Mouse (Mus musculus): Measurements from ENCODE around the gene Aloxe3. TPM values are rescaled to one million over a fixed set of nuclear protein-coding genes. Genes with fewer than 3 reads are reported as not detected.

The Aloxe3 gene
- 1.3 to 2.1 TPM (median 1.4 TPM) in 4 replicates for total RNA-seq (2023; ENCODE audit: inconsistent age)

DNA sequence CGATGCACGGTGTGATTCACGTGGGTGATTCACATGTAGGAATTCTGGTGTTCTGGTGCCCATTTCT lies at the start of gene Aloxe3:
Aloxe3 (plus strand) TSS at position 45 of the 67 bp plus-strand sequence.

DNA sequence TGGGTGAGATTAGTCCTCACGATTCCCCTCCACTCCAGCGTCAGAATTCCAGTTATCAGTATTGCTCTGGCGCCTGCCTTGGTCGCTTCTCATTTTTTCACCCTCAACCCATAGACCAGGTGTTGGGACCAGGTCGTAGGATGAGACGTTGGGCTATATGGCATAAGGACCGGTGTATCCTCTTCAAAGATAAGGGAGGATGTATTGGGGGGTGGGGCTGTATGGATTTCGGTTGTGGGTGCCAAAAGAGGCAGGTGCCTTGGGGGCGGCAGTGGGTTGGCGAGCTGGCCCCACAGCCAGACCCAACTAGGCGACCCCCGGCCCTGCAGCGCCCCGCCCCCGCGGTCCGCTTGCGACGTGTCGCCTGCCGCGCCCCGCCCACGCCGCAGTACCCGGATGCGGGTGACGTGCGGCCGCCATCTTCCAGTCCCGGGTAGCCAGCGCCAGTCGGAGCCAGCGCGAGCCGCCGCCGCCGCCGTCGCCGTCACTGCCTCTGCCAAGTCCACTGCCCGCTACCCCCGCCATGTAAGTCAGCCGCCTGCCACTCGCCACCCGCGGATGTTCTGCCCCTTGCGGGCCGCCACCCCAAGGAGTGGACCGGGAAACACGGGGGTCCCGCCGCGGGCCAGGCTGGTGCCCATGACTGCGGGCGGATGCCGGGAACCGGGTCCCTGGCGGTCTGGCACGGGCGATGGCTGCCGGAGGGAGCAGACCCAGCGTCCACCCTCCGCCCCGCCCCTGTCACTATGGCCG lies 37.4 kb upstream of the Aloxe3 start, which contains the start of gene Vamp2:
Vamp2 (plus strand) TSS at position 388 of the 753 bp plus-strand sequence.

DNA sequence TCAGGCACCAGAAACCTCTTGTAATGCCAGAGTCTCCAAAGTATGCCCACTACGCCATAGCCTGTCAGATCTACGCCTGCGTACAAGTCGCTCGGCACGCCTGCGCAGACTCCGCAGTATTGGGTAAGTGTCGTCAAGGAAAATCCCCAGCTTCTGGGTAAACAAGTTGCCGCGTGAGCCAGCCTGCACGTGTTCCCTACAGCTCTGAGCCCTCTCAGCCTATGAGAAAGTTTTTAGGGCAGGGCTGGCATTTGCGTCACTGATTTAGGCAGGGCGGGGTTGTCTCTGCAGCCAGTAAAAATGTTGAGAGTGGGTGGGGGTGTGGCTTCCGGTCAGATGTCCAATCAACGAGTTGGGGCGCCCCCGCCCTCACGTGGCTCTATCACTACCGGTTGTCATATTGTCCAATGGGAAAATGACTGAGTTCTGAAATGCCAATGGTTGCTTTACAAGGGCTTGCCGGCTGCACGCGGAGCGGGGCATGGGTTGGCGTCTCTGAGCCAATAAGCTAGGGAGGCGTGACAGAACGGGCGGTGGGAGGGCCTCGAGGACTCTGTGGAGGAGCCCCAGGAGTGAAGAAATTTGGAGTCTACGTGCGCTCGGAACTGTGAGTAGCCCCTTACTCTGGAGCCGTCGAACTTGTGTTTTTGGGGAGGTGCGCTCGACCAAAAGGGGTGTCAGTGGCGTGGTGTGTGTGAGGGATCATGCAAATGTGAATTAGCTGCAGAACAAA lies 30.8 kb upstream of the Aloxe3 start, which contains the start of gene Per1:
Per1 (plus strand) TSS at position 521 of the 733 bp plus-strand sequence.

DNA sequence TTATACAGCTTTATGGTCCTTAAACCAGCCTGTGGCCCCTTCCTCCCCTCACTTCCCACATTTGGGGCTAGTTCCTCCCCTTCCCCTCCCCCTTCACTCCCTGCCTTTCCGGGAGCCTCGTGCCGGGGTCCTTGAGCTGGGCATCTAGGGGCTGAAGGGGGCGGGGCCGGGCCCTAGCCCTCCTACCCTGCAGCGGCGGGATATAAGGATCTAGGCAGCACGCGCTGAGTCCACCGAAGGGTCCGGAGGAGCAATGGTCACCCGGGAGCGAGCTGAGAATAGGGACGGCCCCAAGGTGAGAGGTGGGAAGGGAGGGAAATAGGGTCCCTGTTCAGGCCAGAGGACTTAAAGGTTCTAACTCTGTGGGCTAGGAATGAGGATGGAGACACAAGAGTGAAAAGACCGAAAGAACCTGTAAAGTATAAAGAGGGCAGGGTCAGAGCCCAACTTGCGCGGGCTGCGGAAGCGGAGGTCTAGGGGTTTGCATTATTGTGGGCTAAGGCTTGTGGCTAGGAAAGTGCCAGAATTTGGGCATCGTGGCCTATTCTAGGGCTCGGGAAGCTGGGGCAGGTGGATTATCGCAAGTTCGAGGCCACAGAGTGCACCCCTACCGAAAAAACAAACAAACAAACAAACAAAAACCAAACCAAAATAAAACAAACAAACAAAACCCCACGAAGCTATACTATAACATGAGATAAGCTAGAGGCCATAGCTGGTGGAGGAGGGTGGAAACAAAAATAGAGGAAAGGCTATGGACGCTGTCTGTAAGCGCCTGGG lies 5.3 kb upstream of the Aloxe3 start, which contains the start of gene Hes7:
Hes7 (plus strand) TSS at position 184 of the 780 bp plus-strand sequence.

DNA sequence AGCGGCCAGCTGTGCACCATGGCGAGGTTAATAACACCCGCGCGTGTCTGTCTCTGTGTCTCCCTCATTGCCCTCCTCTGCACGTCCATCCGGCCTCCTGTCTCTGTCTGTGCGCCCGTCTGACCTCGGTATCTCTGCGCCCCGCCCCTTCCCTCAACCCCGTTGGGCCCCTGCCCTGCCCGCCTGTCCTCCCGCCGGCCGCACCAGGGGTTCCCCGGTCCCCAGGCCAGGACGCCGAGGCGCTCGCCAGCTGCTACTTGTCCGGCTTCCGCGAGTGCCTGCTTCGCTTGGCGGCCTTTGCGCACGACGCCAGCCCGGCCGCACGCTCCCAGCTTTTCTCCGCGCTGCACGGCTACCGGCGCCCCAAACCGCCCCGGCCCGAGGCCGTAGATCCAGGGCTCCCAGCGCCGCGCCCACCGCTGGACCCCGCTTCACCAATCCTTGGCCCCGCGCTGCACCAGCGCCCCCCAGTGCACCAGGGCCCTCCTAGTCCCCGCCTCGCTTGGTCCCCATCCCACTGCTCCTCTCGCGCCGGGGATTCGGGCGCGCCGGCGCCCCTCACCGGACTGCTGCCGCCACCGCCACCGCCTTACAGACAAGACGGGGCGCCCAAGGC lies 3.3 kb upstream of the Aloxe3 start, which contains the start of gene 9130213A22Rik:
9130213A22Rik (minus strand) TSS at position 254 of the 616 bp plus-strand sequence.

DNA sequence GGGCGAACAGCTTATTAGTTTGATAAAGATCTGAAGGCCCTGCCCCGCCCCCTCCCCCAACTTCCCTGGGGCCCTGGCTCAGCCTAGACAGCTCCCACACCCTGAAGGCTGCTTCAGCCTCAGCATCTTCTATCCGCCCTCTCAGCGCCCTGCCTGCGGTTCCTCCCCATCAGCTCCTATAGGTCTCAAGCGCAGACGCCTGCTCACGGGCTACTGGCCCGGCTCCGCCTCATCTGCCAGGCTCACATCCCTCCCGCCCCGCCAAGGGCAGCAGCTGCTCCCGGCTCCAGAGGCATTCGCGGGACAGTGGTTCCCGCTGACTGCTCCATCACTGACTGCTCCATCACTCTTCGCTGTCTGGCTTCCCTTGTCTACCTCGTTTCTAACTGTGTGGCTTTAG lies 31.1 kb downstream of the Aloxe3 start, which contains the start of gene Alox12b:
Alox12b (plus strand) TSS at position 190 of the 400 bp plus-strand sequence.

DNA sequence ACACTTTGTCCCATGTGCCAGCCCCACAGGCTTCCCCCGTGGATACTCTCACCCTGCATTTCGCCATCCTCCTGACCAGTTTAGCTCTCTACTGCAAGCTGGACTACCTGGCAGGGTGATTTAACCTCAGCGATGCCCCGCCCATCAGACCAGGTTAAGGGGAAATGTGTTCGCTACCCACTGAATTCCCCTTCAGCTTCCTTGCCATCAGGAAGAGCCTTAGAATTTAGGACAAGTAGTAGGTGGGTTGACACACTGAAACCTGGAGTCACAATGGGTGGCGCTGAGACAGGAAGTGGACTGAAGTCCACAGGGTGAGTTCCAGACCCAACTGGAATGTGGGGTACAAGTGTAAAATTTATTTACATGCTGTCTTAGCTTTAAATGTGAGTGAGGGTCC lies 72.0 kb downstream of the Aloxe3 start, which contains the start of gene Alox8:
Alox8 (minus strand) TSS at position 101 of the 400 bp plus-strand sequence.

Other genes with a start within 250 kb of the Aloxe3 start
- not detected in 4 replicates for gene Rnf222, start 237.3 kb upstream of the Aloxe3 start, total RNA-seq (2023; ENCODE audit: inconsistent age)
- 2,360 to 2,533 TPM (median 2,439 TPM) in 4 replicates for gene Rpl26, start 224.3 kb upstream of the Aloxe3 start, total RNA-seq (2023; ENCODE audit: inconsistent age)
- gene Odf4, start 198.8 kb upstream of the Aloxe3 start, total RNA-seq (2023; ENCODE audit: inconsistent age): not detected in 4 replicates
- 0.24 TPM in 1 of 4 replicates, not detected in the others for gene Arhgef15, start 168.4 kb upstream of the Aloxe3 start, total RNA-seq (2023; ENCODE audit: inconsistent age)
- gene Slc25a35, start 157.8 kb upstream of the Aloxe3 start, total RNA-seq (2023; ENCODE audit: inconsistent age): 2.7 to 3.4 TPM (median 3.0 TPM) in 4 replicates
- 4.7 to 8.4 TPM (median 5.1 TPM) in 4 replicates for gene Rangrf, start 150.7 kb upstream of the Aloxe3 start, total RNA-seq (2023; ENCODE audit: inconsistent age)
- gene Pfas, start 117.4 kb upstream of the Aloxe3 start, total RNA-seq (2023; ENCODE audit: inconsistent age): 25.1 to 32.7 TPM (median 28.2 TPM) in 4 replicates
- 29.0 to 40.3 TPM (median 30.0 TPM) in 4 replicates for gene Ctc1, start 110.0 kb upstream of the Aloxe3 start, total RNA-seq (2023; ENCODE audit: inconsistent age)
- gene Aurkb, start 80.2 kb upstream of the Aloxe3 start, total RNA-seq (2023; ENCODE audit: inconsistent age): 5.5 to 9.8 TPM (median 7.8 TPM) in 4 replicates
- gene Borcs6, start 66.2 kb upstream of the Aloxe3 start, total RNA-seq (2023; ENCODE audit: inconsistent age): 19.5 to 20.7 TPM (median 19.9 TPM) in 4 replicates
- gene Tmem107, start 55.1 kb upstream of the Aloxe3 start, total RNA-seq (2023; ENCODE audit: inconsistent age): 1.8 to 7.1 TPM (median 3.8 TPM) in 4 replicates
- gene Vamp2, start 37.4 kb upstream of the Aloxe3 start, total RNA-seq (2023; ENCODE audit: inconsistent age): 434 to 532 TPM (median 515 TPM) in 4 replicates
- gene Per1, start 30.7 kb upstream of the Aloxe3 start, total RNA-seq (2023; ENCODE audit: inconsistent age): 798 to 901 TPM (median 848 TPM) in 4 replicates
- gene Hes7, start 5.5 kb upstream of the Aloxe3 start, total RNA-seq (2023; ENCODE audit: inconsistent age): 0.27 to 0.48 TPM in 2 of 4 replicates, not detected in the others
- gene 9130213A22Rik, start 3.3 kb upstream of the Aloxe3 start, total RNA-seq (2023; ENCODE audit: inconsistent age): 0.35 TPM in 1 of 4 replicates, not detected in the others
- gene Alox12b, start 31.1 kb downstream of the Aloxe3 start, total RNA-seq (2023; ENCODE audit: inconsistent age): not detected in 4 replicates
- not detected in 4 replicates for gene Alox8, start 71.9 kb downstream of the Aloxe3 start, total RNA-seq (2023; ENCODE audit: inconsistent age)
- gene Gucy2e, start 111.1 kb downstream of the Aloxe3 start, total RNA-seq (2023; ENCODE audit: inconsistent age): not detected in 4 replicates
- gene Cntrob, start 197.9 kb downstream of the Aloxe3 start, total RNA-seq (2023; ENCODE audit: inconsistent age): 27.1 to 33.6 TPM (median 29.4 TPM) in 4 replicates
- 32.4 to 43.0 TPM (median 40.9 TPM) in 4 replicates for gene Trappc1, start 198.1 kb downstream of the Aloxe3 start, total RNA-seq (2023; ENCODE audit: inconsistent age)
- 1.5 to 2.8 TPM (median 2.2 TPM) in 4 replicates for gene Kcnab3, start 200.4 kb downstream of the Aloxe3 start, total RNA-seq (2023; ENCODE audit: inconsistent age)
- 1.4 to 2.9 TPM (median 2.1 TPM) in 4 replicates for gene Rnf227, start 214.6 kb downstream of the Aloxe3 start, total RNA-seq (2023; ENCODE audit: inconsistent age)
- gene Chd3, start 243.5 kb downstream of the Aloxe3 start, total RNA-seq (2023; ENCODE audit: inconsistent age): 312 to 359 TPM (median 334 TPM) in 4 replicates